Mouse (Mus musculus) liver, embryonic 14.5 days (tissue): ENCODE results near the gene Srpk2. TPM values are rescaled to one million over a fixed set of nuclear protein-coding genes. Genes with fewer than 3 reads are reported as not detected.

Experiments
- ATAC-seq: fragments of 200-750 bp; cut with Nextera tagmentation; 2 replicates; pipeline ENCODE4 v1.8.0; 2017; ENCODE audit warnings: moderate number of reproducible peaks, mild to moderate bottlenecking, moderate library complexity; ENCODE audit not compliant: insufficient read depth
- DNase-seq, 3 experiments: peaks; one replicate each; pipeline ENCODE4 v3.0.0-alpha.2; 2012 to 2013; ENCODE audit warnings: low read depth in 3 of 3, low spot score in 3 of 3
- H3K27ac ChIP-seq: fragments of 300-500 bp; sonication (generic); 2 replicates; pipeline ENCODE4 v1.5.1; 2014; ENCODE audit warnings: moderate library complexity, mild to moderate bottlenecking, control low read depth, inconsistent platforms
- H3K27me3 ChIP-seq: fragments of 300-500 bp; sonication (generic); 2 replicates; pipeline ENCODE4 v1.6.1; 2014; ENCODE audit warnings: mild to moderate bottlenecking, low read length, moderate library complexity; ENCODE audit not compliant: control insufficient read depth, insufficient read depth
- H3K36me3 ChIP-seq: fragments of 300-500 bp; sonication (generic); replicated peaks from 2 replicates; pipeline ENCODE4 v1.6.1; 2014; ENCODE audit warnings: low read depth; ENCODE audit not compliant: control insufficient read depth, insufficient read depth
- H3K4me1 ChIP-seq, 2 experiments: fragments of 200-500 bp in 1 of 2; fragments of 300-500 bp in 1 of 2; sonication (generic) in 1 of 2; replicated peaks; 2 replicates each; pipeline ENCODE4 v1.6.1; 2012 to 2014; ENCODE audit warnings: antibody characterized with exemption in 1 of 2, inconsistent platforms in 1 of 2, low read length in 1 of 2; ENCODE audit not compliant: control insufficient read depth in 2 of 2, insufficient read depth in 2 of 2
- H3K4me2 ChIP-seq: fragments of 300-500 bp; sonication (generic); 2 replicates; pipeline ENCODE4 v1.6.1; 2014; ENCODE audit warnings: low read depth, mild to moderate bottlenecking, control low read depth, moderate library complexity
- H3K4me3 ChIP-seq, 2 experiments: fragments of 200-500 bp in 1 of 2; fragments of 300-500 bp in 1 of 2; sonication (generic) in 1 of 2; 2 replicates each; pipeline ENCODE4 v1.5.1; 2012 to 2014; ENCODE audit warnings: low read depth in 2 of 2, low read length in 2 of 2, mild to moderate bottlenecking in 2 of 2, control low read depth in 1 of 2, inconsistent platforms in 1 of 2, moderate library complexity in 1 of 2; ENCODE audit not compliant: insufficient read depth in 1 of 2
- H3K9ac ChIP-seq: fragments of 300-500 bp; sonication (generic); replicated peaks from 2 replicates; pipeline ENCODE4 v1.6.1; 2014; ENCODE audit warnings: mild to moderate bottlenecking, control low read depth, moderate library complexity
- H3K9me3 ChIP-seq: fragments of 300-500 bp; sonication (generic); 2 replicates; pipeline ENCODE4 v1.6.1; 2016; ENCODE audit warnings: low read length, mixed read lengths; ENCODE audit not compliant: control insufficient read depth
- CTCF ChIP-seq: IDR thresholded peaks from 2 replicates; pipeline ENCODE4 v1.5.1; 2016; ENCODE audit warnings: antibody characterized with exemption, low read depth, control low read depth
- EP300 ChIP-seq: IDR thresholded peaks from 2 replicates; pipeline ENCODE4 v1.6.1; 2016; ENCODE audit warnings: antibody characterized with exemption, low read depth
- WGBS: fragments of 180-500 bp; shearing (Covaris S2); extraction: QIAGEN DNeasy Blood & Tissue Kit; methylation state at CpG from one replicate; pipeline ENCODE4 v1.1.7; 2014; ENCODE audit not compliant: insufficient replicate concordance; 5-methylcytosine and 5-hydroxymethylcytosine counted together
- polyA plus RNA-seq, 2 experiments: library from polyadenylated mRNA; depleted of rRNA in 1 of 2; stranded (reverse) in 1 of 2; unstranded in 1 of 2; fragments of >200 nt; fragmentation: Nextera tagmentation in 1 of 2; extraction: Ambion mirVana in 1 of 2; gene quantifications; 2 replicates each; pipeline versions ENCODE4 v1.2.1 to v1.2.3; 2012 to 2014

The Srpk2 gene
- polyA plus RNA-seq, 2 experiments, result 3.2 to 5.4 TPM

- ATAC-seq (no peak), DNase-seq (no peak)
- Histone ChIP-seq H3K9me3 (no peaks in the 10 kb centered on the region), H3K4me2 (no peak overlapping the region), H3K9ac (no peak overlapping the region), H3K4me1 (no peaks in the 10 kb centered on the region), H3K27me3 (no peaks in the 10 kb centered on the region), H3K36me3 (no peaks in the 10 kb centered on the region; the same call in none of the 2 replicates), H3K27ac (no peak overlapping the region), H3K4me3 (no peak overlapping the region)
- WGBS, result 84% methylated on average over 6 of the region's 6 CpGs
- TF ChIP-seq CTCF, result no peak
- TF ChIP-seq EP300, result no peak
Observed at GRCm38 (mm10) chr5:23508630-23509029, 175.8 kb downstream of the Srpk2 start.

- H3K9ac ChIP-seq, result no peak overlapping the region
- no peaks in the 10 kb centered on the region for H3K9me3 ChIP-seq
- 72% methylated on average over 4 of the region's 4 CpGs for WGBS
- DNase-seq, result no peak
- ATAC-seq, result no peak
- H3K4me2 ChIP-seq, result no peak overlapping the region
- no peak overlapping the region for H3K4me3 ChIP-seq
- H3K4me1 ChIP-seq, result no peaks in the 10 kb centered on the region
- H3K27ac ChIP-seq, result no peak overlapping the region
- no peaks in the 10 kb centered on the region for H3K27me3 ChIP-seq
- peaks cover 9% of the 10 kb centered on the region for H3K36me3 ChIP-seq
- TF ChIP-seq EP300, result no peak
- TF ChIP-seq CTCF, result no peak
Observed at GRCm38 (mm10) chr5:23507210-23507609, 177.2 kb downstream of the Srpk2 start.

GRCm38 (mm10) chr5:23505578-23505977, 178.8 kb downstream of the Srpk2 start:
- H3K9ac ChIP-seq, result no peak overlapping the region
- H3K9me3 ChIP-seq, result no peaks in the 10 kb centered on the region
- no peak overlapping the region for H3K4me2 ChIP-seq
- no peak for TF ChIP-seq CTCF
- TF ChIP-seq EP300, result no peak
- DNase-seq, result no peak
- H3K36me3 ChIP-seq, result peaks cover 26% of the 10 kb centered on the region
- no peak overlapping the region for H3K27ac ChIP-seq
- WGBS, result 66% methylated on average over 3 of the region's 3 CpGs
- H3K27me3 ChIP-seq, result no peaks in the 10 kb centered on the region
- no peak overlapping the region for H3K4me3 ChIP-seq
- H3K4me1 ChIP-seq, result no peaks in the 10 kb centered on the region
- ATAC-seq, result no peak

- 79% methylated on average over 13 of the region's 13 CpGs for WGBS
- DNase-seq (no peak), ATAC-seq (peak; percentile 21; the same call in 1 of the 2 replicates)
- H3K27me3 ChIP-seq, result no peaks in the 10 kb centered on the region
- H3K27ac ChIP-seq, result no peak overlapping the region
- H3K9ac ChIP-seq, result no peak overlapping the region
- H3K4me1 ChIP-seq, result no peaks in the 10 kb centered on the region
- H3K4me2 ChIP-seq, result no peak overlapping the region
- no peak overlapping the region for H3K4me3 ChIP-seq
- H3K9me3 ChIP-seq, result no peaks in the 10 kb centered on the region
- H3K36me3 ChIP-seq, result peaks cover 50% of the 10 kb centered on the region
- no peak for TF ChIP-seq CTCF
- TF ChIP-seq EP300, result no peak
Observed at GRCm38 (mm10) chr5:23502317-23502937, 182.0 kb downstream of the Srpk2 start.

- no peak overlapping the region for H3K27ac ChIP-seq
- TF ChIP-seq CTCF, result no peak
- no peak for TF ChIP-seq EP300
- DNase-seq (no peak), ATAC-seq (no peak)
- H3K9me3 ChIP-seq, result no peaks in the 10 kb centered on the region
- H3K4me3 ChIP-seq, result no peak overlapping the region
- no peaks in the 10 kb centered on the region for H3K4me1 ChIP-seq
- WGBS, result 82% methylated on average over 13 of the region's 13 CpGs
- H3K36me3 ChIP-seq, result peaks cover 55% of the 10 kb centered on the region
- no peak overlapping the region for H3K9ac ChIP-seq
- no peak overlapping the region for H3K4me2 ChIP-seq
- no peaks in the 10 kb centered on the region for H3K27me3 ChIP-seq
Observed at GRCm38 (mm10) chr5:23501582-23502316, 182.7 kb downstream of the Srpk2 start.
